Mouse (Mus musculus) layer of hippocampus, postnatal 36 days (tissue): ENCODE measurements around the gene Tldc2. TPM values are rescaled to one million over a fixed set of nuclear protein-coding genes. Genes with fewer than 3 reads are reported as not detected.

Experiments
- DNase-seq, 2 experiments: peaks; one replicate each; pipeline ENCODE4 v3.0.0; 2022
- total RNA-seq, 2 experiments: library from RNA; stranded (reverse); gene quantifications; 2 replicates each; pipeline ENCODE4 v1.2.3; 2021

Tldc2 gene
- total RNA-seq, 2 experiments from 2014 or later, result not detected

DNA sequence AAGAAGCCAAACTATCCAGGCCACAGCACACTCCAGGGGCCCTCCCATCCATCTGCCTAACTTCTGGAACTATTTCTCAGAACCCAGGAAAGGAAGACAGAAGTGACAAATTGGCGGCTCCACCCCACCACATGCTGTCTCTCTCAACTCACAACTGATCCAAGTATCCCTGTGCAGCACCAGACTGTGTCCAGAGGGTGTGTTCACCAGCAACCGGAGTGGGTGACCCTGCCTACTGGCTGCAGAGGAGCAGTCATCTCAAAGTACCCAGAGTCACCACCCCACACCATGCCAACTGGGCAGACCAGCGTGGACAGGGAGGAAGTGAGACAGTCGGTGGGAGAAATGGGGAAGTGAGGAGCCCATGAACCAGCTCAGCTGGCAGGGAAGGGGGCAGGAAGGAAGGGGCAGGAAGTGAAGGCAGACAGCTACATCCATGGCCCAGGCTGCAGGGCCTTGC, 23.6 kb upstream of the Tldc2 start:
- DNase-seq, result no peak

DNA sequence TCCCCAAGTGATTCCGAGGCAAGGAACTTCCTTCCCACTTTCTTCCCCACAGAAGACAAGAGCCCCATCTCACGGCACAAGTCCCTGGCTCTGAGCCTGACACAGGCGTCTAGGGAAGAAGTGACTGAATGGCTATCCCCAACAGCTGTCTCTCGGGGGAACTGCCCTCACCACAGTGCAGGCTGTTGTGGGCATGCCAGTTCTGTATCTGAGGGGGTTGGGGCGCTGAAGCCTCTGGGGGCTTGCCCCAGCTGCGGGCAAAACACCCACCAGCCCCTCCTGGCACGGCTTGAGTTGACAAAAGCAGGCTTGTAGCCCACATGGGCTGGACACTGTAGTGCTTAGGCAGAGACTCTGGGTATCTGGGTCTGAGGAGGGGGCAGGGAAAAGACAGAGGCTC, 22.7 kb upstream of the Tldc2 start:
- peak in 1 of 2 experiments; percentile 70 for DNase-seq

DNA sequence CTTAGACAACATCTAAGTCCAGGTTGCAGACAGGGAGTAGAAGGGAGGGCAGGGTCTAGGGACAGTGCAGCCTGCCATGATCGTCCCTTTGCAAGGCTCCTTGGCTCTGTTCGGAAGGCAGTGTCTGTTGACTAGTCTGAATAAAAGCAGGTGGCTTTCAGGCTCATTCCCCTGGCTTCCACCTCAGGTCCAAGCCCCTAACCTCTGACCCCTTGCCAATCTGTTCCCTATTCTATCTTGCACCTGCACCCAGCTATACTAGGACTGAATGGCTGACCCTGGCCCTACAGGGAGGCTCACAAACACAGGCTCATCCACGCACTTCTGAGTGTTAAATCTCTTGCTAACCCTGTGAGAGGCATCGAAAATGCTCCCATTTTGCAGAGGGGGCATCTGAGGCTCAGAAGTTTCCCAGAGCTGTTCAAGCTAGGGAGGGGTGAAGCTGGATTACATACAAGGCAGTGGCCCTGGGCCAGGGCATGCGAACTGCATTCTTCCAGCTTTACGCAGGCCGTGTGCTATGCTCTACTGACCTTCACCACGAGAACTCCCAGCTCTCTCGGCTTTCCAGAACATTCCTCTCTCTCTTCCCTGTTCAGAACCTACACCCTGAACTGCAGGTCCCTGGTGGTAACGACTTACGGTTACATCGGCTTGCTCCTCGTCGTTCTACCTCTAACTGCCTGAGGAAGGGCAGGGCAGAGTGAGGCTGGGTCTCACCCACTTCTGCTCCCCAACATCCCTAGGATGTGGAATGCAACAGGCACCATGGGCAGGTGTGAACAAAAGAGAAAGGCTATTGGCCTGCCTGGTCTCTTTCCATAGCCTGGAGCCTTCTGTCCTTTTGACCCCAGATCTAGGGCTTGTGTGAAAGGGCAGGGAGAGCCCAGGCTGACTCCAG, 21.6 kb upstream of the Tldc2 start:
- DNase-seq, result no peak

DNA sequence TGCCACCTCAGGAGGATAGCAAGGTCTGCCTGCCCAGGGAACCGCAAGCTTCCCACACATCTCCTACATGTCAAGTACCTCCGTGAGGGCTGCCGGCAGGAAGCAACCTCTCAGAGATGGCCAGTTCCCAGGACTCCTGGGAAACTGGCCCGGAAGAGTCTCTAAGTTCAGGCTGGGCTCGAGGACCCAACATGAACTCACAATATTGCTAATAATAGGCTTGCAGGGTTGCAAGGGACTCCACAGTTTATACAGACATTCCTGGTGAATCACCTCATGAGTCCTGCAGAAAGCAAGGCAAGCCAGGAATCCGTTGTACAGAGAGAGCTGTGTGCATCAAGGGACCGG, 21.0 kb upstream of the Tldc2 start:
- DNase-seq, result no peak

DNA sequence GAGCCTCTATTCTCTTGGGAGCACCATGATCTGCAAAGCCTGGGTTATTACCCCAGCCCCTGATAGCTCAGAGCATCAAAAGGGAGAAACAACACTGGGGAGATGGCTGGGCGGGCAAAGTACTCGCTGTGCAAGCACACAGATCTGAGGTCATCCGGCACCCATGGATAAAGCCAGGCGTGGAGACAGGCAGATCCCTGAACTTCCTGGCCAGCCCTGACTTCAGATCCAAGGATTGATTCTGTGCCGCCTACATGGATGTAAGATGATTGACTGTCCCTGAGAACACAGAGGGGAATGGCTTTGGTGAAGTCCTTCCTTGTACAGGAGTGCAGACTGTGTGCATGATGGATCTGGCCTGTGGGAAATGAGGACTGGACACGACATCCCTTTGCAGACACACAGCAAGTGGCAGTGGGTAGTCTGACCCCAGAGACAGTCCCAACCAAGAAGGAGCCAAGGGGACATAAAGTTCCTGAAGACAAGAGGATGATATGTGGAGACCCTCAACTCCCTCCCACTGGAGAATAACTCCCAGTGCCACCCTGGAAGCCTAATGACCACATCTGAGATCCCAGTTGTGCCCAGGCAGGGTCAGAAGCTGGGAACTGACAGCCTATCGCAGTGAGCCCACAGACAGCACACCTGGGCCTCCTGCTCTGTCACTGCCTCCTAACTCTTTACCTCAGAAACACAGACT, 20.0 kb upstream of the Tldc2 start:
- no peak for DNase-seq

DNA sequence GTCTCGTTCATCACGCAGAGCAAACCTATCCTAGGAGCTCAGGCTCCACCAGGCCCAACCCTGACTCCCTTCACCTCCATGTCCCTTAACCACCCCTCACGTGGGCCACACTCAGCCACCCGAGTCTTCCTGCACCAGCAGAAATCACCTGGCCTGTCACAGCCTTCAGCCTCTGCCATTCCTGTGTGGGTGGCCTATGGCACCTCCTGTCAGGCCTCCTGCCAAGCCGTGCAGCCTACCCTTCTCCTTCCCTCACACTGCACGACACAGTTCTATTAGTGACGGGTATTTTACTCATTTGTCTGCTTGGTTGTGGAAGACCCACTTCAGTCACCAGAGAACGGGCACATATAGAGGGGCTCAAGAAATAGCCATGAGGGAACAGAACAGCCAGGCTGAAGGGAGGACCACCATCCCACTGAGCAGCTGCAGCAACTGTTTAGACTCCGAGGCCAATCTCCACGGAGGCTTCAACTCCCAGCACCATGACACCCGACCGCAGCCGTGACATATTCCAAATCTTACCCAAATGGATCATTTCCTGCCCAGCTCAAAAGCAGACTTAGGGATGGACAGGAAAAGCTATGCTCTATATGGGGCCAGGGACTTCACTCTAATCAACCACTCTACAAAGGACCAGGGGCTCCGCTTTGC, 18.0 kb upstream of the Tldc2 start:
- no peak for DNase-seq

DNA sequence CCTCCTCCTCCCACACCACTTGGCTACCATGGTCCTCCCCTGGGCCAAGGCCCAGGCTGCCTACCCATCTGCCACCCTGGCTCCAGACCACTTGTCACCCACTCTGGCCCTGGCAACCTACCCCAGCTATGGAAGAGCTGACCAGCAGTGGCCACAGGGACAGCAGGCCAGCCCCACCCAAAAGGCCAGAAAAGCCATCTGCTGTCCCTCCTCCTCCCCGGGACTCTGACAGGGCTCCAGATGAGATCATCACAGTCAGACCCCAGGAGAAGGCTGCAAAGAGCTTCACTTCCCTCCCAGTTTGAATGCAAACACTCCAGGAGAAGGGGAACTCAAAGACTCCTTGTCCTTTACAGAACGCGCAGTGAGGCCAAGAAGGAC, 17.5 kb upstream of the Tldc2 start:
- no peak for DNase-seq

DNA sequence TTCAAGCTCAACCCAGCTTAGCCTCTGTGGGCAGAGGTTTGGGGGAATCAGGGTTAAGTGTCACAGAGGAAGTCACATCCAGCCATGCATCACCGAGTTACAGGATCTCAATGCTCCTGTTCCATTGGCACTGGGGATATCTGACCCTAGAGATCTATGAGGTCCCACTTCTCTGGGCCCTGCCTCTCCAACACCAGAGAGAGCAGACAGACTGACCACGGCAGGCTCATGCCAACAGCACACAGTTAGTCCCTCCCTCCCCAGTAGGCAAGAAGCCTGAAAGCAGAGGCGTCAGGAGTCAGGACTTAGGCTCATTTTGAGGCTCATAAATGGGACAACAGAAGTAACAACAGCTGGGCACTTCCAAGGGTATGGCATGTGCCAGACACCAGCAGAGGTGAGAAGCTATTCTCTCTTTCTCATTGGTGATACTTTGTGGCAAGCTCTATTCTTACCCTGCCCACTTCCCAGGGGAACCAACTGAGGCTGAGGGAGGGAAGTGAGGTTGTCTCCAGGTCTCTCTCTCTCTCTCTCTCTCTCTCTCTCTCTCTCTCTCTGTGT, 17.0 kb upstream of the Tldc2 start:
- no peak for DNase-seq

DNA sequence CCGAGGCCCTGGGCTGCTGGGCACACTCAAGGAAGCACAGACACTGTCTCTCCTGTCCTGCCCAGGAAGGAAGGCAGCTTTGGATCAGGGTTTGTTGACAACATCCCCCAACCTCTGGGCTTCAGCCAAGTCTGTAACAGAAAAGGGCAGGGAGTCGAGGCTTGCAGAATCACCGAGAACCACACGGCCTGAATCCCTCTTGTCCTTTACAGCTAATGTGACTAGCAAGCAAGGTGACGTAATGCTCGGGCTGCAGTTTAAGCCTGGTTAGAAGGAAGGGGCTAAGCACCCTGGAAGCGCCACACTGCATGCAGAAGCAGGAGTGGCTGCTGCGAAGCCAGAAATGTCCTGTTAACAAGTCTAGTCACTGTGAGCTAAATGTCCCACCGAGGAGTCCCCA, 16.5 kb upstream of the Tldc2 start:
- no peak for DNase-seq

DNA sequence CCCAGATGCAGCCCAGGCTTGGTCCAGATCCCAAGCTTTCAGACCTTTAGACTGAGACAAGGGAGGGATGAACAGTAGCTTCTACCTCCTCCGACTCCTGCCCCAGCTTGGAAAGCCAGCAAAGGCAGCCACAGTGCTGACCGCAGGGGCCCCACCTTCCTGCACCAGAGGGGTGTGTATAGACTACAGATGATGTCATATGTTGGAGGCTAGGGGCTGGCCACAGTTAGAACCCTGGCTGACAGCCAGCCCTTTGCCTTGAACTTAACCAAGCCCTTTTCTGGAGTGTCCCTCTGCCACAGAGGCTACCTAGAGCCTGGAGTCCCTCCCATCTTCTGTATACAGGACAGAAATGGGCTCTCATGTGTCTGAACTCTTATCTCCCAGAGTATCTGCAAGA, 15.3 kb upstream of the Tldc2 start:
- DNase-seq, result no peak

DNA sequence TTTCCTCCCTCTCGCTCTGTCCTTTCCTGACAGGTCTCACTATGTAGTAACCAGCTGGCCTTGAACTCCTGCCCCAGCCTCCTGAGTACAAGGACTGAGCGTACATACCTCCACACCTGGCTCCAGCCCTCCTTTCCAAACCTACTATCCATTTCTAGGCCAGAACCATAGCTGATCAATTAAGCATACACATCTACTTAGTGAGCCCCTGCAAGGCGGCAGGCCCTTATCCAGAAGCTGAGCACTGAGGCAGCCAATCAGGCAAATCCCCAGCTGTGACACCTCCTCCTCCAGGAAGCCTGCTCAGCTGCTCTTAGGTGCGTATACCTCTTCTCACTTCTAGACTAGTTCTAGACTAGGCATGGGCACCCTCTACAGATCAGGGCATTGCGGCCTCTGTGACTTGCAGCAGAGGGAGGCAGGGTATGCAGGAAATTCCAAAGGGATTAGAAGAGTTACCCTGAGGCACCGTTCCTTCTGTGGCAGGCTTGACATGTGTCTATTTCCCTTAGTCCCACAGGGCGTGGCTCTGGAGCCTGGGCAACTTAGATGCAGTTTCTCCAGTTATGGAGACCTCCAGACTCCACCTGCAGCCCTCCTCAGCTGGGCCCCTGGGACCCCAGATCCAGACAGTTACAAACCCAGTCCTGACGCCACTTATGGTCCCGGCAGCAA, 14.4 kb upstream of the Tldc2 start:
- DNase-seq, result no peak

DNA sequence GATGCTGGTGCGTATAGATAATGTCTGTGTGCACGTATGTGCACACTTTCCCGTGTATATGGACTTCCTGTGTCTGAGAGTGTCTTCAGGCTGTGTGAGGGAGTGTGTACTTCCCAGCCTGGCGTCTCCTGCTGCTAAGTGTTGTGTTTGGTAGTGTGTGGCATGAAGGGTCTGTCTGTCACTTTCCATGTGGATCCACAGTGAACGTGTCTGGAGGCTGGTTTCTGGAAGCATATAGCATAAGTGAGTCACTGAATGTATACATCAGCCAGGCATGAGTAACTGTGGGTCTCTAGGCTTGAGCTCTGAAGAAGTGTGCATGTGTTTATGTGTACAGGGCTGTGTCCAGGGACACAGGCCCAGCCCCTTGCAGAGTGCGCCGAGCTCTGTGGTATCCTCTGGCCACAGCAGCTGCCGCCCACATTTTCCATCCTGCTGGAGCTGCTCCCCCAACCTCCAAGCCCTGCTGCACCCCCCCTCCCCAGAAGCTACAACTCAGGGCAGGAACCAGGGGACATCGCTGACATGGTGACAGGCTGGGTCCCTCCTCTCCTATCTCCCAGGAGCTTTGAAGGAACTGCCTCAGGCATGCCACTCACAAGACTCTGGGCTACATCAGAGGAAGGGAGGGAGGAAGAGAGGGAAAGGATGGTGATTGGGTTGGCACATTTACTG, 13.3 kb upstream of the Tldc2 start:
- DNase-seq, result no peak

DNA sequence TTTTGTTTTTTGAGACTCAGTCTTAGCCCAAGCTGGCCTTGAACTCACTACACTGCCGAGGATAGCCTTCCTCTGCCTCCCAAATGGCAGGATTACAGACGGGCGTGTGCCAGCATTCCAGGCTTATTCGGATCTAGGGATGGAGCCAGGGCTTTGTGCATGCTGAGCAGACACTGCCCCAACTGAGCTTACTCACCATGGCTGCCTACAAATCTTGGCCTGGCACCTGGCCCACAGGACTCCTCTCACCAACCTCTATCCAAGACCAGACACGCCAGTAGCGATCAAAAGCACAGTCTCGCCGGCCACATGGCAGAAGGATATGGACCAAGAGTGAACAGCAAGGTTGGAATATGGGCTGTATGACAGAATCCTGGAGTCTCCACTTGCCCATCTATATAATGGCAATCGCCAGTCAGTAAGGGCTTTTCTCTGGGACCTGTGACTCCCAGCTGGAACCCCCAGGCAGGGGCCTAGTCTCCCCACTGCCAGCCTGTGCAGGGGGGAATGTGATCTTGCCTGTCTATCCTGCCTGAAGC, 12.6 kb upstream of the Tldc2 start:
- no peak for DNase-seq

DNA sequence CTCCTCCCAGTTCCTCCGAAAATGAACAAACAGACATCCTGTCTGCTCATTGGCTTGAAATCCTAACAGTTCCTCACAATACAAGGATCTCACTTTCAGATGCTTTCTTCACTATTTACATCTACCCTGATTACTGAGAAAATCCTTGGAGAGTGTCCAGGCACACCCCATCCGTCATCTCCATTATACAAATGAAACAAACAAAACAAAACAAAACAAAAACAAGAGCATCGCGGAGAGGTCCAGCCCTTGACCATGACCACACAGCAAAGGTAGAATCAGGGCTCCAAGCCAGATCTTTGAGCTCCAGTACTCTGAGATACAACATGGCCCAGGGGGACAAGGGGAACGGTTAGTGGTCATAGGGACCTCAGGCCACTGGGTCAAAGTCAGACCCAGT, 12.1 kb upstream of the Tldc2 start:
- DNase-seq, result no peak

DNA sequence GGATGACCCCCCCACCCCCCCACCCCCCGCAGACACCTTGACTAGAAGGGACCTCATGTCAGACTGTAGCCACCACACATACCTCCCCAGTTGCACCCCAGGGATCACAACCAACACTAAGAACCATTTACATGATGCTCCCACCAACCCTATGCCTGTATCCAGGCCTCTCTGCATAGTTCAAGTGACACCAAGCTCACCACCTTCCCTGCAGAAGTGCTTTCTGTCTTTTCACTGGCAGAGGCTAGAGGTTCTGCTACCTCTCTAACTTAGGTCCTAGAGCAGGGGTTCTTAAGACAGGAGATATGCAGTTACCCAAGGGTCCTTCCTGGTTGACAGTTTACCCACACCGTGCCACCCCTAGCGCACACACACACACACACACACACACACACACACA, 11.6 kb upstream of the Tldc2 start:
- DNase-seq, result no peak

DNA sequence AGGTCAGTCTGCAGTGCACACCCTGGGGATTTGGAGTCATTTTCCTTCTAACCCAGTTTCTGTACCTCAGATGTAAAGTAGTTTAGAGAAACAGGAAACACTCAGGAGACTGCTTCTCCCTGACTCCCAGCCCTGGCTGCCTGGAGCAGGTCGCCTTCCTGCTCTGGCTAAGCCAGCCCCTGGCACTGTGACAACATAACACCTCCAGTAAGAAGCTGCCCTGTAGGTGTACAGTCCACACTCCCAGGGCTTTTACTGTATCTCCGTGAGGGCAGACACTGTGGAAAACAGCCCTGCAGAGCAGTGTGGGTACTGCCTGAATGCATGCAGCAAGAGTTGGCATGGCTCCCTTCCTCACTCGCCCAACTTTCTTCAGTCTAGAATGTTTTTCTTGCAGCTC, 11.2 kb upstream of the Tldc2 start:
- DNase-seq, result no peak

DNA sequence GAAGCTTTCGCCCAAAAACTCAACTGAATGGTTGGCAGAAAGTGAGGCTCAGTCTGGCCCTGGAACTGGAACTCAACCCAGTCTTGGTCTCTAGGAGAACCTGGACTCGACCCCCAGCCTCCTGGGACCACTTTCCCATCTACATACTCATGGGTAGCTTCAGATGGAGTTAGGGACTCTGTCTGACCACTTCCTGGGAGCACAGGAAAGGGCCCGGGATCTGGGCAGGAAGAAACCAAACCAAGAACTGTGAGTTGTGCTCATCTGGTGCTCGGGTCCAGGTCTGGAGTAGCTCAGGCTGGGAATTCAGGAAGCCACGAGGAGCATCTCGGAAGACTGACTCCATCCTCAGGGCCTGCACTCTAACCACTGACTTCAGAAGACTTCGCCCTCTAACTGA, 10.3 kb upstream of the Tldc2 start:
- DNase-seq, result no peak

DNA sequence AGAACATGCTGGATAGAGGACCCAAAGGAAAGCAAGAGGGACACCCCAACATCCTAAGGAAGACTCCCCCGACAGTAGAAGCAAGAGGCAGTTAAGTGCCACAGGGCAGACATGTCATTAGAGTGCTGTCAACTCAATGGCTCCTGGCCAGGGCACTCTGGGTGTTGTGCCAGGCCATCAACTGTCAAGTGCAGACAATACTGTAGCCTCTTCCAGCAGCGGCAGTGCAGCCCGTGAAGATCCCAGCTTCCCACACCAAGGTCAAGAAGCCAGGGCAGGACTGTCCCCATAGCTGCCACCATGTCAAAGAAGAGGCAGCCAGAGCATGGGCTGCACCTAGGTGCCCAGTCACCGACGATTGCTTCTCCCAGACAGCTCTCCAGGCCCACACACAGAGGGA, 9.7 kb upstream of the Tldc2 start:
- DNase-seq, result no peak

DNA sequence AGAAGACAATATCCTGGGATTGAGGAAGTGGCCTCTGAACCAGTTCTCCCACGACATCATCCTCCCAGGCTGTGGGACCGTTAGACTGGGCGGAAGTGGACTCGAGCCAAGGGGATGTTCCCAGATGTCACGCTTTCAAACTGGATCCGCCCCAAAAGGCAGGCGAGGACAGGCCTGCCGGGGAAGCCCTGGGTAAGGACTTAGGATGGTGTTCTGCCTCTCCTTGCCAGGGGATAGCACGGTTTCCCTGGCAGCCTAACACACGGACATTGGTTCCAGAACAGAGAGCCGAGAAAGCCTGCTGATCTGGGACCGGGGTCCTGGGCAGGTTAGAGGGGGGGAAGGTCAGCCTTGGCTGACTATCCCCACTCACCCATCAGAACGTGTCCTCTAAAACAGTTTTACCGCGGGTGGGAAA, 9.2 kb upstream of the Tldc2 start:
- peak; percentile 66 to 74 for DNase-seq

DNA sequence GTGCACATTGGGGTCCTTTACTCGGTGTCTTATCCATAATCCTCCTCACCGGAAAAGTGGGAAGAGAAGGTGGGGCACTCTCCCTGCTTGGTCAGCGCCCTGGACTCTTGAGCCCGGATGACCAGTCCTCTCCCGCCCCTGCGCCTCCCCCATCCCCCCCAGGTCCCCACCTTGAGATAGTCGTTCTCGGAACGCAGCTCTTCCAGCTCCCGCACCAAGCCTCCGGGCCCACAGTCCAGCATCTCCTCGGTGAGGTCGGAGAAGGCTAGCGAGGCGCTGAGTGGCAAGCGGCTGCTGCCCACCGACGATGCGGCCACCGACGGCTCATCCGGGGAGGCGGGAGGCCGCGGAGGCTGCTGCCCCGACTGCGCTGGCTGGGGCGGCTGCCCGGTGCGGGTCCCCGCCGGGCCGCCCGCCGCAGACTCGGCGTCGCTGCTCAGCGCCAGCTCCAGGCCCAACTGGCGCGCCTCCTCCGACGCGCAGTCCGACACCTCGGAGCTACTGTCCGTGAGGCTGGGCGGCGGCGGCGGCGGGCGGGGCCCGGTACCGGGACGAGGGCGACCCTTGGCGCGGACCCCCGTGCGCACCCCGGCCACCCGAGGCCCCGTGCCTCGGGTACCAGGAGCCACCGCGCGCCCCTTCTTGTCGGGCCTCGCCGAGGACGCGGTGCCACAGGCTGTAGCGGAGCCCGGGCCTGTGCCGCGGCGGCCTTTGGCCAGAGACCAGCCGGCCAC, 8.6 kb upstream of the Tldc2 start:
- peak in 1 of 2 experiments; percentile 48 for DNase-seq
